7 mouse cellular contexts compared by ENCODE assay signal in the genomic region with DNA sequence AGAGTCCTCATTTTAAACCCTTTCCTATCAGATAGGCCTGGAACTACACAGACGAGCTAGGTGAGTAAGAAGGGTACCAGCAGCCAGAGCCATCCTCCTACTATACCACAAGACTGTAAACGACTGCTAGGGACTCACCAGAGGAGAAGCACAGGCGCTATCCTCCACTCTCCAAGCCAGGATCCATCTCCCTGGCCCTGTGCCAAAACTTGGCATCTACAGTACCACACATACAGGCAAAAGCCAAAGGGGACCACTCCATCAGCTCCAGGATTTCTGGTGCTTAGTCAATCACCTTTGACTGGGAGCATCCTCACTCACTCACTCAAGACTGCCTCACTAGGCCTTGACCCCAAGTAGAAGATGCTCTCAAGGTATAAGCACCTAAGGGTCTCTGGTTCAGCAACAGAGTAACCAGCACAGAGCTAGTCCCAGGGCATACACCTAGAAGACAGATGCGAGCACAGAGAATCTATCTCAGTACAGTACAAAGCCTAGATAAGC. TPM values are rescaled to one million over a fixed set of nuclear protein-coding genes. Genes with fewer than 3 reads are reported as not detected.
DNase-seq lines count a peak whose midpoint lies in the region; ATAC-seq lines count a peak whose summit lies in the region.

No protein-coding gene starts in this region.

- H3K27me3 ChIP-seq in liver, embryonic 11.5 days (replicated peaks; ENCODE audit: control insufficient read depth, insufficient read depth, low read length) = no peaks in the 10 kb centered on the region
- H3K27me3 ChIP-seq in embryonic facial prominence, embryonic 12.5 days = no peaks in the 10 kb centered on the region
- no peaks in the 10 kb centered on the region for H3K27me3 ChIP-seq in intestine, embryonic 14.5 days (replicated peaks; ENCODE audit: control insufficient read depth, insufficient read depth, low read length)
- H3K27me3 ChIP-seq in neural tube, embryonic 14.5 days (ENCODE audit: control insufficient read depth, insufficient read depth, low read length) = no peaks in the 10 kb centered on the region

- peak overlapping the region; percentile 92 for H3K4me3 ChIP-seq in liver, embryonic 11.5 days (ENCODE audit: low read depth, low read length)
- H3K4me3 ChIP-seq in embryonic facial prominence, embryonic 12.5 days = no peak overlapping the region
- H3K4me3 ChIP-seq in intestine, embryonic 14.5 days (ENCODE audit: low read depth, low read length) = 0 out of 2 replicates have a peak overlapping the region, but pooled peaks have one; percentile 54
- 0 out of 2 replicates have a peak overlapping the region, but pooled peaks have one; percentile 55 for H3K4me3 ChIP-seq in neural tube, embryonic 14.5 days (ENCODE audit: low read depth, low read length)

- ATAC-seq in liver, embryonic 11.5 days (replicated peaks; ENCODE audit: low FRiP score) = no peak
- no peak for ATAC-seq in embryonic facial prominence, embryonic 12.5 days (ENCODE audit: insufficient number of reproducible peaks, insufficient read depth, low FRiP score, low TSS enrichment)
- no peak for ATAC-seq in intestine, embryonic 14.5 days (replicated peaks; ENCODE audit: low FRiP score, low TSS enrichment, low read depth)
- no peak for ATAC-seq in neural tube, embryonic 14.5 days (ENCODE audit: low read depth)
- no peak for ATAC-seq in megakaryocyte progenitor cell, adult 5-6 weeks (replicated peaks; ENCODE audit: poor library complexity)

- H3K36me3 ChIP-seq in liver, embryonic 11.5 days (ENCODE audit: control insufficient read depth, insufficient read depth, low read length) = peaks cover 20% of the 10 kb centered on the region
- peaks cover 18% of the 10 kb centered on the region for H3K36me3 ChIP-seq in embryonic facial prominence, embryonic 12.5 days
- peaks cover 20% of the 10 kb centered on the region for H3K36me3 ChIP-seq in intestine, embryonic 14.5 days (ENCODE audit: control insufficient read depth, insufficient read depth, low read length)
- peaks cover 3% of the 10 kb centered on the region; the same call in 1 of the 2 replicates for H3K36me3 ChIP-seq in neural tube, embryonic 14.5 days (ENCODE audit: control insufficient read depth, insufficient read depth, low read length)

- peak overlapping the region; percentile 97 for H3K9ac ChIP-seq in liver, embryonic 11.5 days (ENCODE audit: low read depth, low read length)
- H3K9ac ChIP-seq in embryonic facial prominence, embryonic 12.5 days = no peak overlapping the region
- H3K9ac ChIP-seq in intestine, embryonic 14.5 days (ENCODE audit: low read length) = no peak overlapping the region
- no peak overlapping the region for H3K9ac ChIP-seq in neural tube, embryonic 14.5 days (replicated peaks; ENCODE audit: low read depth, low read length)

- peaks cover 41% of the 10 kb centered on the region for H3K4me1 ChIP-seq in liver, embryonic 11.5 days (replicated peaks; ENCODE audit: control insufficient read depth, insufficient read depth, low read length)
- H3K4me1 ChIP-seq in embryonic facial prominence, embryonic 12.5 days = peaks cover 40% of the 10 kb centered on the region
- H3K4me1 ChIP-seq in intestine, embryonic 14.5 days (replicated peaks; ENCODE audit: control insufficient read depth, insufficient read depth, low read length) = peaks cover 38% of the 10 kb centered on the region
- H3K4me1 ChIP-seq in neural tube, embryonic 14.5 days (ENCODE audit: control insufficient read depth, insufficient read depth, low read length) = peaks cover 32% of the 10 kb centered on the region

- no peaks in the 10 kb centered on the region for H3K9me3 ChIP-seq in liver, embryonic 11.5 days (ENCODE audit: control insufficient read depth, low read length)
- no peaks in the 10 kb centered on the region for H3K9me3 ChIP-seq in embryonic facial prominence, embryonic 12.5 days
- no peaks in the 10 kb centered on the region for H3K9me3 ChIP-seq in intestine, embryonic 14.5 days (ENCODE audit: control insufficient read depth, low read length)
- no peaks in the 10 kb centered on the region for H3K9me3 ChIP-seq in neural tube, embryonic 14.5 days (ENCODE audit: control insufficient read depth, low read length)

- no peak for DNase-seq in liver, embryonic 11.5 days (ENCODE audit: low spot score)
- no peak for DNase-seq in liver
- DNase-seq in intestine, embryonic 14.5 days (ENCODE audit: low spot score) = no peak
- no peak for DNase-seq in heart, adult 9 months (ENCODE audit: low spot score in 2 of 2)

- WGBS in liver, embryonic 11.5 days = 48% methylated on average over 4 of the region's 4 CpGs
- WGBS in embryonic facial prominence, embryonic 12.5 days = 81% methylated on average over 4 of the region's 4 CpGs
- WGBS in intestine, embryonic 14.5 days = 67% methylated on average over 4 of the region's 4 CpGs
- WGBS in neural tube, embryonic 14.5 days = 69% methylated on average over 4 of the region's 4 CpGs

- H3K27ac ChIP-seq in liver, embryonic 11.5 days (ENCODE audit: low read depth, low read length) = peak overlapping the region; percentile 50; the same call in 1 of the 2 replicates
- no peak overlapping the region for H3K27ac ChIP-seq in embryonic facial prominence, embryonic 12.5 days
- H3K27ac ChIP-seq in intestine, embryonic 14.5 days (ENCODE audit: low read depth) = no peak overlapping the region
- H3K27ac ChIP-seq in neural tube, embryonic 14.5 days (ENCODE audit: low read depth, low read length) = no peak overlapping the region

- peak overlapping the region; percentile 83 for H3K4me2 ChIP-seq in liver, embryonic 11.5 days
- peak overlapping the region; percentile 100 for H3K4me2 ChIP-seq in embryonic facial prominence, embryonic 12.5 days (replicated peaks)
- H3K4me2 ChIP-seq in intestine, embryonic 14.5 days (ENCODE audit: low read length) = peak overlapping the region; percentile 98; the same call in 1 of the 2 replicates
- H3K4me2 ChIP-seq in neural tube, embryonic 14.5 days (ENCODE audit: low read depth, low read length) = peak overlapping the region; percentile 99

RNA-seq across cellular contexts. Expression of a gene that starts 2.5 kb away (rescaled TPM):
- 119 and 123 TPM in 2 replicates for polyA plus RNA-seq in liver, embryonic 11.5 days (2014; fragmentation: Nextera tagmentation; extraction: Ambion mirVana)
- polyA plus RNA-seq in embryonic facial prominence, embryonic 12.5 days (2016; fragmentation: Nextera tagmentation; extraction: Ambion mirVana) = 48.4 and 50.9 TPM in 2 replicates
- polyA plus RNA-seq in intestine, embryonic 14.5 days (2014; fragmentation: Nextera tagmentation; extraction: Ambion mirVana) = 38.6 and 42.2 TPM in 2 replicates
- polyA plus RNA-seq in neural tube, embryonic 14.5 days (2014; fragmentation: Nextera tagmentation; extraction: Ambion mirVana) = 51.7 and 53.5 TPM in 2 replicates
- 52.9 and 63.6 TPM in 2 replicates for total RNA-seq in megakaryocyte progenitor cell, adult 5-6 weeks (2015)
- 33.9 and 48.4 TPM in 2 replicates for total RNA-seq in megakaryocyte progenitor cell, adult 5-6 weeks (2017)

RNA-seq across cellular contexts. Expression of a gene that starts 8.6 kb away (rescaled TPM):
- polyA plus RNA-seq in liver, embryonic 11.5 days (2014; fragmentation: Nextera tagmentation; extraction: Ambion mirVana) = 4.2 and 5.4 TPM in 2 replicates
- 0.47 and 0.55 TPM in 2 replicates for polyA plus RNA-seq in embryonic facial prominence, embryonic 12.5 days (2016; fragmentation: Nextera tagmentation; extraction: Ambion mirVana)
- 0.93 and 1.6 TPM in 2 replicates for polyA plus RNA-seq in intestine, embryonic 14.5 days (2014; fragmentation: Nextera tagmentation; extraction: Ambion mirVana)
- polyA plus RNA-seq in neural tube, embryonic 14.5 days (2014; fragmentation: Nextera tagmentation; extraction: Ambion mirVana) = 0.24 TPM in 1 of 2 replicates, not detected in the other
- 0.72 and 1.8 TPM in 2 replicates for total RNA-seq in megakaryocyte progenitor cell, adult 5-6 weeks (2015)
- 1.0 and 2.0 TPM in 2 replicates for total RNA-seq in megakaryocyte progenitor cell, adult 5-6 weeks (2017)

RNA-seq across cellular contexts. Expression of a gene that starts 39.3 kb away (rescaled TPM):
- 21.2 and 22.8 TPM in 2 replicates for polyA plus RNA-seq in liver, embryonic 11.5 days (2014; fragmentation: Nextera tagmentation; extraction: Ambion mirVana)
- 14.4 and 16.6 TPM in 2 replicates for polyA plus RNA-seq in embryonic facial prominence, embryonic 12.5 days (2016; fragmentation: Nextera tagmentation; extraction: Ambion mirVana)
- 20.4 and 20.6 TPM in 2 replicates for polyA plus RNA-seq in intestine, embryonic 14.5 days (2014; fragmentation: Nextera tagmentation; extraction: Ambion mirVana)
- 17.7 and 18.6 TPM in 2 replicates for polyA plus RNA-seq in neural tube, embryonic 14.5 days (2014; fragmentation: Nextera tagmentation; extraction: Ambion mirVana)
- 12.5 and 15.8 TPM in 2 replicates for total RNA-seq in megakaryocyte progenitor cell, adult 5-6 weeks (2015)
- 15.1 and 22.1 TPM in 2 replicates for total RNA-seq in megakaryocyte progenitor cell, adult 5-6 weeks (2017)
